Mouse (Mus musculus) olfactory bulb, adult 2 months (tissue): ENCODE results near the gene Prss54.

ENCODE experiments used
- CTCF ChIP-seq: fragments of 200-500 bp; IDR thresholded peaks from 2 replicates; pipeline ENCODE4 v1.5.1; 2012; ENCODE audit warnings: low read depth, mild to moderate bottlenecking, low read length, moderate library complexity; ENCODE audit not compliant: insufficient read depth
- POLR2A ChIP-seq: fragments of 200-500 bp; IDR thresholded peaks from 2 replicates; pipeline ENCODE4 v1.6.1; 2012; ENCODE audit warnings: mild to moderate bottlenecking, low read depth, low read length, moderate library complexity; ENCODE audit not compliant: insufficient read depth

DNA sequence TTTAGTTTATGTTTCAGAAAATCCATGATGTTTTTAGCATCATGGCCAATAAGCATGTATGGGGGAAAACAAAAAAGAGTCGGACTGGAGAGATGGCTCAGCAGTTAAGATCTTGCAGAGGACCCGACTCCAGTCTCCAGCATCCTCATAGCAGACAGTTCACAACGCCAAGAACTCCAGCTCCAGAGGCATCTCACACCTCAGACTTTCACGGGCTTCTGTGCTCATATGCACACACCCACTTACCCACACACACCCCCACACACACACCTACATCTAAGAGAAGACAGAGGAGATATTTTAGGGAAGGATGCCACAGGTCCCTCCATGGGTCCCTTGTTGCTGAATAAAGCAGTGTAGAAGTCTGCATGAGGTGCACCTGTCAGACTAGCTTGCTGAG, 14.4 kb upstream of the Prss54 start:
- TF ChIP-seq CTCF (no peak), POLR2A (no peak)
